Mouse (Mus musculus): Measurements from ENCODE around the gene Bbs9.

The Bbs9 gene

GRCm38 (mm10) chr9:22800675-22801074, 325.2 kb downstream of the Bbs9 start:
- DNase-seq (ENCODE audit: low spot score): no peak

- no peak for DNase-seq (ENCODE audit: low spot score)
Measured at GRCm38 (mm10) chr9:22805981-22806380, 330.5 kb downstream of the Bbs9 start.

- no peak for DNase-seq (ENCODE audit: low spot score)
Measured at GRCm38 (mm10) chr9:22806494-22806893, 331.0 kb downstream of the Bbs9 start.

- no peak for DNase-seq (ENCODE audit: low spot score)
Measured at GRCm38 (mm10) chr9:22807693-22808092, 332.2 kb downstream of the Bbs9 start.

- DNase-seq (ENCODE audit: low spot score): no peak
Measured at GRCm38 (mm10) chr9:22809621-22810126, 334.2 kb downstream of the Bbs9 start.

GRCm38 (mm10) chr9:22810454-22810853, 334.9 kb downstream of the Bbs9 start:
- no peak for DNase-seq (ENCODE audit: low spot score)

GRCm38 (mm10) chr9:22811931-22812330, 336.4 kb downstream of the Bbs9 start:
- no peak for DNase-seq (ENCODE audit: low spot score)

GRCm38 (mm10) chr9:22814407-22815092, 339.0 kb downstream of the Bbs9 start:
- no peak for DNase-seq (ENCODE audit: low spot score)

- no peak for DNase-seq (ENCODE audit: low spot score)
Measured at GRCm38 (mm10) chr9:22815093-22815458, 339.6 kb downstream of the Bbs9 start.

GRCm38 (mm10) chr9:22819539-22819938, 344.0 kb downstream of the Bbs9 start:
- DNase-seq (ENCODE audit: low spot score): no peak

GRCm38 (mm10) chr9:22820646-22821185, 345.2 kb downstream of the Bbs9 start:
- no peak for DNase-seq (ENCODE audit: low spot score)

- no peak for DNase-seq (ENCODE audit: low spot score)
Measured at GRCm38 (mm10) chr9:22822770-22823169, 347.3 kb downstream of the Bbs9 start.

GRCm38 (mm10) chr9:22823856-22824255, 348.3 kb downstream of the Bbs9 start:
- no peak for DNase-seq (ENCODE audit: low spot score)

- DNase-seq (ENCODE audit: low spot score): no peak
Measured at GRCm38 (mm10) chr9:22824910-22825309, 349.4 kb downstream of the Bbs9 start.

- no peak for DNase-seq (ENCODE audit: low spot score)
Measured at GRCm38 (mm10) chr9:22826571-22826990, 351.1 kb downstream of the Bbs9 start.

GRCm38 (mm10) chr9:22827176-22827770, 351.8 kb downstream of the Bbs9 start:
- DNase-seq (ENCODE audit: low spot score): no peak

GRCm38 (mm10) chr9:22829212-22829960, 353.9 kb downstream of the Bbs9 start:
- no peak for DNase-seq (ENCODE audit: low spot score)

GRCm38 (mm10) chr9:22834994-22835512, 359.5 kb downstream of the Bbs9 start:
- no peak for DNase-seq (ENCODE audit: low spot score)

GRCm38 (mm10) chr9:22837000-22837399, 361.5 kb downstream of the Bbs9 start:
- DNase-seq (ENCODE audit: low spot score): no peak

- DNase-seq (ENCODE audit: low spot score): no peak
Measured at GRCm38 (mm10) chr9:22837702-22838210, 362.2 kb downstream of the Bbs9 start.

- no peak for DNase-seq (ENCODE audit: low spot score)
Measured at GRCm38 (mm10) chr9:22846048-22846447, 370.5 kb downstream of the Bbs9 start.

- no peak for DNase-seq (ENCODE audit: low spot score)
Measured at GRCm38 (mm10) chr9:22846783-22847182, 371.3 kb downstream of the Bbs9 start.
